Mouse (Mus musculus): ENCODE measurements around the gene Smyd2.

Smyd2 gene

DNA sequence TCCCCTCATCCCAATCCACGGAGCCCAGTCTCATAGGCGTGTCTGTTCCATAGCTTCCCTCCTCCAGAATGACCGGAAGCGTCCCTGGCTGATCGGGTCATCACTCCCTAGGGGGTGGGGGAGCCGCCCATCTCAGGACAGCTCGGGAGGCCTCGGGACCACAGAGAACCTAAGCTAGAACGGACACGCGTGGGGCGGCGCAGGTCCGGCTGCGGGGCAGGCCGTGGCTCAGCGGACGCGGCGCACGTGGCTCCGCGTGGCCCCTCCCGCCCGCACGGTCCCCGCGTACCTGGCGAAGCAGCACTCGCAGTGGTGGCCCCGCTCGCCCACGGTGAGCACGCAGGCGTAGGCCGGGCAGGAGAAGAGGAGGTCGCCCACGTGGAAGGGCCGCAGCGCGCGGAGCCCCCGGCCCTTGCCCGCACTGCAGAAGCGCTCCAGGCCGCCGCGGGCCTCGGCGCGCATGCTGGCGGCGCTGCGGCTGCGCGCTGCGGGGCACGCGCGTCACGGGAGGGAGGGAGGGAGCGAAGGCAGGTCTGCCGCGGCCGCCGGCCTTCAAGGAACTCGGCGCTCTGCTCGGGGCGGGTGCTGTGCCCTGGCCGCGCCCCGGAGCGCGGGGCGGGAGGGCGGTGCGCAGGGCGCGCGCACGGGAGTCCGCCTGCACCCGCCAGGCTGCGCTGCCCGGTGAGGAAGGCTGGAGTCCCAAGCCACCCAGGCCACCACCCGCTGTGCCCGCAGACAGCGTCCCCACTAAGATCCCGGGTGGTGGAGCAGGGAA, at the start of gene Smyd2:
Smyd2 (minus strand) TSS at position 546 of the 775 bp plus-strand sequence.
- DNase-seq (ENCODE audit: low read depth, low spot score) = peak; percentile 33

DNA sequence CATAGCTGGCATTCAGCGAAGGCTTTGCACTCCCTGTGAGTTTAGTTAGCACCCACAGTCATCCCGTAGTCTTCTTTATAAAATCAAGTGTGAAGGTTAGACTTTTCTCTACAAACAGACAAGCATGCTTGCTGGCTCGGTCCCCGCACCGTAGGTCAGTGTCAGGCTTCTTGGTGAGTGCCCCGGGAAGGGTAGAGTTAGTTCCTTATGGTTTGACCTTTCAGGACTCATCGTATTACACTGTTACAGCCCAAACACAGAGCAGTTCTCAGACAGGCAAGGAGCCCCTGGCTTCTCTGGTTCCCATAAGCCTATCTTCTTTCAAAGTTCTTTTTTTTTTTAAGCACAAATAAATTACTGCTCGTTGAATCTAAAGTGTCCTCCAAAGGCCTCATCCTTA, 48.2 kb upstream of the Smyd2 start:
- DNase-seq (ENCODE audit: low read depth, low spot score) = no peak

DNA sequence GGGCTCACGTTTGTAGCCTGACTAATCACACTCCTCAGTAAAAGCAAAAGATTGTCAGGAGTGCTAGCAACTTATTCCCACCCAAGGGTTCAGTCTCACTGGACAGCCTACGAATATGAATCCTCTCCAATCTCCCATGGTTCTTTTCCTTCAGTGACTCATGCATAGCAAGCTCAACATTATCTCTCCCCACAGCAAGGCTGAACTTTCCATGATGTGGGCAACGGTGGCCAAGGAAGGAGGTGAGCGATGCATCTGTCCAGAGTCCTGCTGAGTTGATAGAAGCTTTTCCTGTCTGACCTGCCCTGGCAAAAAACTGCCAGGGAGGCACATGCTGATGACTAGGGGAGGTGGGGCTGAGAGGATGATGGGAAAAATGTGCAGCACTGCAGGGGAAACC, 45.9 kb upstream of the Smyd2 start:
- DNase-seq (ENCODE audit: low read depth, low spot score) = no peak

DNA sequence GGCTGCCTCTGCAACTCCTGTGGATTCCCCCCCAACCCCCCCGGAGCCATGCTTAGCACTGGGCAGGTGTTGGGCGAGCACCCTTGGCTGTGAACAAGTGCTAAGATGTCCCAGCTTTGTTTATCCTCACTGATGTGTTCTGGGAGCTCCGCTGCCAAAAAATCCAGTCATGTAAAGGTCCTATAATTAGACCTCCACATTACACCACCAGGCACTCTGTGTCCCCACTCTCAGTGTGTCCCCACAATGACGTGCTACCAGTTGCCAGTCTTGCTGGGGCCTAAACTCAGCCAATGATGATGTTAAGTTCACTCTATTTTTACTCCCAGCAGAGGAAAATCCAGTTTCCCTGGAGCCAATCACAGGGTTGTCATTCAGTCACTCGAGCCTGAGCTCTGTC, 38.3 kb upstream of the Smyd2 start:
- no peak for DNase-seq (ENCODE audit: low read depth, low spot score)

DNA sequence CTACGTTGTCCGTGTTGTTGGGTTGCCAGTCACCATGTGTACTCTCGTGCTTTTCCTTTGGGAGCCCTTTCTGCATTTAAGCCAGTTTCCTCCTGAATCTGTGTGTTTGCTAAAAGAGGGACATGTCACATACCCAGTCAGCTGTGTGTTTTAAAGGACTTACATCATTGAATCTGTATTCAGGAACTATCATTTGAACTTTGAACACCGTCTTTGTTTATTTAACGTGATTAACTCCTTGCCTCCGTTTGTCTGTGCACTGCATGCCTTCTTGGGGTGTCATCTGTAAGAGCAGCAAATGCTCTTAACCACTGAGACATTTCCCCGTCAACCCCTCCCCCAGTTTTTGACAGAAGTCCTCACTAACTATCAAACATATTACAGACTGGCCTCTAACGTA, 37.6 kb upstream of the Smyd2 start:
- DNase-seq (ENCODE audit: low read depth, low spot score) = no peak

DNA sequence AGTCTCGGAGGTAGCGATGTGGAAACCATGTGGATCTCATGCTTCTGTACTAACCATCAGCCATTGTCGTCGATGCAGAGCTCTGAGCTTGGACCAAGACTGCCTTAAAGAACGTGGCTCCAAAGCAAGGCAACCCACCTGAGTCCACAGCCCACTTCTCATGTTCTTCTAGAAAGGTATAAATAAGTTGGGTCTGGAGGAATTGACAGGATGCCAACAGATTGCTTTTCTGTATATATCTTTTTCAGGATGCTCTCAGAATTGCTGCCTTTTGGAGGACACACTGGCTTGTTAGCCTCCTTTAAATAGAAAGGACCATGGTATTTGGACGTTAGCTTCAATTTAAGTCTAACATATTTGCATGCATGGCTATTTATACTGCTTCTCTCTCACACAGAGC, 29.7 kb upstream of the Smyd2 start:
- no peak for DNase-seq (ENCODE audit: low read depth, low spot score)

DNA sequence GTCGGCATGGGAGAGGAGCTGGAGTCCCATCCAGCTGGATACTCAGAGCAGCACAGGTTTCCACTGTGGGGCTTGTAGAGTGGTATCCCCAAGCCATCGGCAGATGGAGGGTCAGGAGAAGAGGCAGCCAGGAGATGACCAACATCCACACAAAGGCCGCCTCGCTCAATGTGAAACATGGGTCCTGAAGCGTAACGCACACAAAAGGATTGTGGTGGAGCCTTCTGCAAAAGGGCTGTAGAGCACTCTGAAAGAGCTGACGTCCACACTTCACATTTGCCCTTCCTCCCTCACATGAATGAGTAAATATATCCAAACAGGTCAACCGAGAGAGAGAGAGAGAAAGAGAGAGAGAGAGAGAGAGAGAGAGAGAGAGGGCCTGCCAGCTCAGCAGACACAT, 25.2 kb upstream of the Smyd2 start:
- no peak for DNase-seq (ENCODE audit: low read depth, low spot score)

DNA sequence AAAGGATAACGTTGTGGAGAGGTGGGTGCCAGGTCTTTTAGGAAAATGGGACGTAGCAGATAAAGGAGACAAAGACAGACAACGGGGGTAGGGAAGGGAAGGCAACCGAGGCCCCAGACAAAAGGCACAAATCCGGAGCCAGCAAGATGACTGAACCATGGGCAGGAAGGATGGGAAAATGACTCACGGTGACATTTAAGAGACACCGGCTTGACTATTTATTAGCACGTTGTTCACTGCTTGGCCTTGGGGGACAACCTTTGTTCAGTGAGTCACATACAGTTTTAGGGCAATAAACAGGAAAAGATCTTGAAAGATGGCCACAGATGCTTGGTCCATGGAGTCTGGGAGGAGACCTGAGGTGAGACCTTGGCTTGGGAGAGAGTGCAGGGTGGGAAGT, 24.0 kb upstream of the Smyd2 start:
- DNase-seq (ENCODE audit: low read depth, low spot score) = no peak

DNA sequence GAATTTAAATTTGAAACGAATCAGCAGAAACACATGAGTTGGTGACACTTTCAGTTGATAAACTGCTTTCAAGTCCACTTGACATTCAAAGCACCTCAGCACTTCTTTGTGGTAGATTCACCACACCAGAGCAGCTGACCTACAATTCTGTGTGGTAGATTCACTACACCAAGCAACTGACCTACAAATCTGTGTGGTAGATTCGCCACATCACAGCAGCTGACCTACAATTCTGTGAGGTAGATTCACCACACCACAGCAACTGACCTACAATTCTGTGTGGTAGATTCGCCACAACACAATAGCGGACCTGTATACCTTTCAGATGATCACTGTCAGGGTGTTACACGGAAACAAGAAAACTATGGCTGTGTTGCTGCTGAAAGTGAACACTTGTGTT, 19.6 kb upstream of the Smyd2 start:
- no peak for DNase-seq (ENCODE audit: low read depth, low spot score)

DNA sequence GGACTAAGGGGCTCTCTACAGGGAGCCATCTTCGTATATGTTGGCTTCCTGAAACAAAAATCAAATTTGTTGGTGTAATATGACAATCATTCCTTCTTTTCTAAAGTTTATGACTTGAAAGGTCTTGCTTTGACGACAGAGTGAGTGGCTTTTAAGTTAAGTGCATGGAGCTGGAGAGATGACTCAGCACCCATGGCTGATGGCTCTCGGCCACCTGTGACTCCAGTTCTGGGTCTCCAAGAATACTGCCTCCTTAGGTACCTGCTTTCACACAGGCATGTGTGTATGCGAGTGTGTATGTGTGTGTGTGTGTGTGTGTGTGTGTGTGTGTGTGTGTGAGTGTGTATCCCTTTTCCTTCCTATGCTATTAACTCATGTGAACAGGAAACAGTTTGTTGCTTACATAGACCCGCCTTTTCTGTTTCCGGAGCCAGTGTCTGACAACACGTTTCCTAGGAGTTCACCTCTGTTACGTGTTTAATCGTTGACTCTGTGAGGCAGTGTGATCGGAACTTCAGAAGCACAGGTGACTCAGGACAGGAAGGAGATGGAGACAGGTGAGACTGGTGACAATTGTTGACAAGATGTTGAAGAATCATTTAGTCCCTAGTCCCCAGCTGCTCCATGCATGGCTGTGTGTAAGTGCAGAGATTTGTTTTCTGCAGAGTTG, 14.4 kb upstream of the Smyd2 start:
- no peak for DNase-seq (ENCODE audit: low read depth, low spot score)

DNA sequence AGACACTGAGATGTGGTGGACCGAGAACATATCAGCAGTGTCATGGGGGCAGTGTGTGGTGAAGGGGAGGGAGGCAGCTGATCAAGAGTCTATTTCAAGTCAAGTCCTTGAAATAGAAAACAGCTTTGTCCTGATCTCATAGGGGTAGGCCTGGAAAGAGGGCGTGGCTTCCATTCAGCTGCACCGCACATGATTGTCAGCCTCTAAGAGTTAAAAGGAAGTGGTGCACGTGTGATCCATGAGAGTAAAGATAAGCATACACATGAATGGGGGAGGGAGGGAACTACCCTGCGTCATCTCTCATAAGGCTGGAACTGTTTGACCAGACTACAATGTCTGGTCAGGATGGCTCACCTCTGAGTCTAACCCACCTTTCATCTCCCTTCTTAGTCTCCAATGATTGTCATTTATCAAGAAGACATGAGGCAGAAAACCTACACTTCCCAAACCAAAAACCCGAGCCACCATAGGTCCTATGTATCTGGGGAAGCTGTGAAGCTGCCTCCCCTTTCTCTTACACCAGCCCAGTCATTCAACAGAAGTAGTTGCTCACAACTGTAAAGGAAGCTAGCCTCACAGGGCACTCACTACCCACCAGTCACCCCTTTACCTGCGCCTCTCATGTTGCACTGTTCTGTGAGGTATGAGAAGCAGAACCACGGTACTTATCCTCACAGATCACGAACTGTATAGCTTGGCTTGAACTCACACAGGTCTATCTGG, 11.5 kb upstream of the Smyd2 start:
- DNase-seq (ENCODE audit: low read depth, low spot score) = no peak

DNA sequence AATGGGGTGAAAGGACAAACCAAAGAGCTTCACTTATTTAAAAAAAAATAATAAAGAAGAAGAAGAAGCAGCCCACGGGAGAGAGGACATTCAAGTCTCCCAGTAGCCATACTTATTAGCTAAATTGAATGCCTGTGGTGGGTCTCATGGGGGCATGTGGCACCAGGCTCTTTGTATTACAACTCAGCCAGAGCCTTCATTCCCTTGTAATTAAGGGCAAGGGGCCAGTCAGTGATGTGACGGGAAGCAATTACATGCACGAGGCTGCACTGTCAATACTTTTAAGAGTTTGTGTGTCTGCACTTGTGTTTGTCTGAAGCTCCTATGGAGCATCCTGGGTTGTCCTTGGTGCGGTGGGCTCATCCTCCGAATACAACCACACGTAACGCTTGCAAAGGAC, 10.8 kb upstream of the Smyd2 start:
- DNase-seq (ENCODE audit: low read depth, low spot score) = no peak

DNA sequence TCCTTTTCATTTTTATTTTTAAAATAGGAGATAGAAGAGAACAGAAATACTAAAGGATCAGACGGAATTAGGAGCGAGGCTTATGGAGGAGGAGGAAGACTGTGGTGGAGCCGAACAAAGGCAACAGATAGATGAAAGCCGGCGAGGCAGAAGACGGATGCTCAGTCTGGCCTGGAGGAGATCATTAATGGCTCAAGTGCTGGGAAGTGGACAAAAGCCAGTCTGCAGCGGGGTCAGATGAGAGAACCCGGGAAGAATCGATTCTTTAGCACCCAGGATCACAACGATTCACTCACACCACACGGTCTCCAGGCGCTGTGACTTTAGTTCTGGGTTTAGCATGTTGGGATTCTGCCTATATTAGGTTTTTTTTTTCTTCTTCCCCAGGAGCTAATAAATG, 10.0 kb upstream of the Smyd2 start:
- DNase-seq (ENCODE audit: low read depth, low spot score) = no peak

DNA sequence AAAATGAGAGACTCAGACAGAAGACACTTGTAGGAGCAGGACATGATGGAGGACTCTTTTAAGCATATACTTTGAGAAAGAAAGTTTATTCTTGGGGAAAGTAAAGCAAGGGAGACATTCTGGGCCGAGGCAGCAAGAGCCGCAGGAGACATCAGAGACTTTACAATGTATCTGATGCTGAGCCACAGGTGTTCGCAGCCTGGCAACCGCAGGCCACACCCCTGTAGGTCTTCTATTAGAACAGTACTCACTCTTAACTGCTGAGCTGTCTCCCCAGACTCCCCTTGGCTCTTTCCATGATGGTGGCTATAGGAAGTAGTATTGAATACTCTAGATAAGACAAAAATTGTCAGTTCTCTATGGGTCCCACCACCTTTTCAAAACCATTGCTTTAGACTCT, 7.7 kb upstream of the Smyd2 start:
- DNase-seq (ENCODE audit: low read depth, low spot score) = no peak

DNA sequence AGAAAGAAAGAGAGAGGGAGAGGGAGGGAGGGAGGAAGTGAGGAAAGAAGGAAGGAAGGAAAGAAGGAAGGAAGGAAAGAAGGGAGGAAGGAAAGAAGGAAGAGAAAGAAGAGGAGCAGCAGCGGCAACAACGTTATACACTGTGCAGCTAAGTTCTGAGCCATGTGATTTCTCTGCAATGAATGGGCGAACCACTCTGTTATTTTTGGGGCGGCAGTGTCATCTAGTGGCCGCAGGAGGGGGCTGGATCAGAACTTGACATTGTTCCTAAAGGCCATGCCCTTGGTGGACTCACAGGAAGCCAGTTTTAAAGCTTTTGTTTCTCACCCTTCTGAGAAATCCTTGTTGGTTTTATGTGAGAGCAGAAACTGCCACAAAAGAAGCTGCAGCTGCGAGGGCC, 5.5 kb upstream of the Smyd2 start:
- no peak for DNase-seq (ENCODE audit: low read depth, low spot score)

DNA sequence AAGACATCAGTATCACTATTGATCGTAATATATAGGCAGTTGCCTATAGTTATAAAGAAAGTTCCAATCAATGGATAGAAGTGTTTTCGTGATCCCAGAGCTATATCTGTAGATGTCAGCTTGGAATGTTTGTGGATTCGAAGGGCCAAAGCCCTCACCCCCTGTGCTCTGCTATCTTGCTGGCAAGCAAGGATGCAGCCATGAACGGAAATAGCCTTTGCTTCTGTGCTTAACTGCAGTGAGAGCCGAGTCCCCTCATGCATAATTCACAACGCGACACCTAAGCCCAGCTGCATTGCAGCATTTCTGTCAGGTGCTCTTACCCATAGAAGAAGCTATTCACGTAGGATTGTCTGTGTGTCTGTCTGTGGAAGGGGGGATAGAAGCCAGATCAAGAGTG, 4.1 kb upstream of the Smyd2 start:
- no peak for DNase-seq (ENCODE audit: low read depth, low spot score)

DNA sequence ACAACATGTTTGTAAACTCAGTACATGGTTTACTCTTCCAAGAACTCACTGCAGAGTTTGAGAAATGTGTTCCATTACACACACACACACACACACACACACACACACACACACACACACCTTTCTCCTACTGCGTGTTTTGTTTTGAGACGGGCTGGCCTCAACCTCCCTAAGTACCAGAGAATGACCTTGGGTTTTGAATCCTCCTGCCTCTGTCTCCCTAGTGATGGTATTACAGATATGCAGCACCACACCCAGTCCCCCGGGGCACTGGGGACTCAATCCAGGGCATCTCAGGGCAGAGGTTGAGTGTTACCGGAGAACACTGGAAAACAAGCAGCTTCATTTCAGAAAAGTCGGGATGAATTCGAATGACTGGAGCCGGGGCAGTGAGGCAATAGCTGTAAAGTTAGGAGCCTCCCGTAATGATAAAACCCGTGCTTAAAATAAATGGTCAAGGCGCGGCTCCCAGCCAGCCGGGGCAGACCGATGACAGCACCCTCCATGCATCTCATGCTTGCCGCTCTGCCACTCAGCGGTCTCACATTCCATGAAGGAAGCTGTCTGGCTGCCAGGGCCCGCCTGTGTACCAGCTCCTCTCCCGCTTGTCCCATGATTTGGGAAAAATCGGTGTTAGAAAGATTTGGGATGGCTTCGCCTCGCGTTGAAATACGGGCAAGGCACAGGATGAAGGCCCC, 1.9 kb upstream of the Smyd2 start:
- DNase-seq (ENCODE audit: low read depth, low spot score) = no peak

DNA sequence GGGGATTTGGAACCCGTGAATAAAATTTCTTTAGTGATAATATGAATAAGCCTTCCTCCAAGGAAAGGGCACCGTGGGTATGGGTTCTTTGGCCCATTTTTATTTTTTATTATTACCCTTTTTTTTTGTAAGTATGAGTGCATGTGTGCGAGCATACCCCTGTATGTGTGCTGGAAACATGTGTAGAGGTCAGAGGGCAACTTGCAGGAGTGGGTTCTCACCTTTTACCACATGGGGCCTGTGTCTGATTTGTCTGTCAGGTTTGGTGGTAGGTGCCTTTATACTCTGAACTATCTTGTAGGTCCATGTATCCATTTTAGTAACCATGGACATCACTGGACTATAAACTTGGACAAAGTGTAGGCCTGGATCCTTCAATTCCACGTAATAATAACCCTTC, 994 bp upstream of the Smyd2 start:
- DNase-seq (ENCODE audit: low read depth, low spot score) = no peak

DNA sequence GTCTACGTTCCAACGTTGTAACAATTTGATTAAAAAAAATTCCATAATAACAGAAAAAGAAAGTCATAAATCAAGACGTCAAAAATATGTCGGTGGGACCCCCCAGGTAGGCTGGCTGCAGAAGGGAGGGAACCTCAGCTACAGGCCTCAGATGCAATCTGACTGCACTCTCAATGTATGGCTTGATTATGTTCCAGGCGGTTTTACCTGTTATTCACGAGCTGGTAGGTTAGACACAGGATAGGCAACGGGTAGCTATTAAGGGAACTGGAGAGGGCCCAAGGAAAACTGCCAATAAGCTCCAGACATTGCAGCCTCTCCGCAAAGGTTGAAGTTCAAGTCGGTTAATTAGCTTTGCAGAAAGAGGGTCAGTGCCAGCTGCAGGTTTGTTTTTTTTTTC, 558 bp upstream of the Smyd2 start:
- DNase-seq (ENCODE audit: low read depth, low spot score) = no peak

DNA sequence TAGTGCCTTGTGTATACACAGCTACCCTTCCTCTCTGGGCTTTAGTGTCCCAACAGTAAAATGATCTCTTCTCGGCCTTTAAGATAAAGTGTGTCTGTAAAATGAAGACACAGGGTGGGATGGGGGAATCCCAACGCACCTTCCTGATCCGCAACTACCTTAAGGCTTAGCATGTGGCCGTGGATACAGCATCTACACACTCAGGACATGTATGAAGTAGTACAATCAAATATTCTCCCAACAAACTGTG, 670 bp downstream of the Smyd2 start:
- DNase-seq (ENCODE audit: low read depth, low spot score) = no peak

DNA sequence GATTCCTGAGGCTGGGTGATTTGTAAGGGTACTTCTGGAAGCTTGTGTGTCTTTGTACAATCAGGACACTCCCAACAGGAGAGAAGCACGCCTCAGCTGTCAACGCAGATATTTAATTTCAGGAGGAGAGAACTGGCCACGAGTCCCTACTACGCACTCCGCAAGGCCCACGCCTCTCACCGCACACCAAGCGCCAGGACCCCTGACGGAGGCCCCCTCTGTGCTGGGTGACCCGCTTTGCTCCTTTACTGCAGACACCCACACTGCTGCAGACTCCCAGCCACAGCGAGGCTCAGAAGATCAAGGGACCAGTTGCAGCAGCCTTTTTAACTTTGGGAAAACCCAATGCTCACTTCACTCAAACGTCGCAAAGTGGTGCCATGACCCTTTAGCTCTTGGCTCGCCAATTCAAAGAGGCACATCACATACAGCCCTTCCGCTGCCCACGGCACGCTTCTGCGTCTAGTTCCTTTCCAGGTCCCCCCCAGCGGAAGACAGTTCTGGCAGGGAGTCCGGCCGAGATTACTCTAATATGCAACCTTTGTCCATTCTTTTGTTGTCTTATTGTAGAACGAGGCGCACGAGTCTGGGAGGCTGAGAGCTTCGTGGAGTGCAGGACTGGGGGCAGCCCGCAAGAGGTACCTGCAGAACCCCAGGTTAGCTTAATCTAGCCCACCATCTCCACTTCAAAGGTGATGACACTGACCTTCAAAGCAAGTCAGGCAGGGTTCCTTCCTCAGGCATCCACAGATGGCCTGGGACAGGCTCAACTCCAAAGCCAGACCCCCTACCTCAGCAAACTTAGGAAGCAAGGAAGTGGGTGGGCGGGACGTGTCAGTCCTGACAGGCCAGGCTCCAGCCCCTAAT, 1.2 kb downstream of the Smyd2 start:
- DNase-seq (ENCODE audit: low read depth, low spot score) = no peak

DNA sequence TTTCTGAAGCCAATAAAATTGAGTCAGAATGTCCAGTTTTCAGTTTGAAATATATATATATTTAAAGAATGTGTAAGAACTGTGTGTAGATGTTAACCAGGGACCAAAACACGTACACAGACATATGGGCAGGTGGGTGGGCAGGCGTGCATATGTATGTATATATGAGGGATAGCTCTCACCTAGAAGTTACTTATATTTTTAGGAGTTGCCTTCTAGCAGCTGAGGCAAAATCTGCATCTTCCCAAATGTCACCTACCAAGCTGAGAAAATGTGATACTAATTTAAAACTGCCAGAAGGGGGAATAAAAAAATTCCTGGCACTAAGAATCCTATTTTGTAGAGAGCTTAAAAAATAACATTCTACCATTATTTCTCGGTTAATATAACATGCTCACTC, 2.4 kb downstream of the Smyd2 start:
- DNase-seq (ENCODE audit: low read depth, low spot score) = no peak
